Mouse (Mus musculus): ENCODE measurements at regions not wholly inside any gene's neighbourhood (a gene's known extent, or its start where the extent isn't known, plus 50 kb on each side); places are given as distances from the start of the nearest gene placed in this dataset.

DNA sequence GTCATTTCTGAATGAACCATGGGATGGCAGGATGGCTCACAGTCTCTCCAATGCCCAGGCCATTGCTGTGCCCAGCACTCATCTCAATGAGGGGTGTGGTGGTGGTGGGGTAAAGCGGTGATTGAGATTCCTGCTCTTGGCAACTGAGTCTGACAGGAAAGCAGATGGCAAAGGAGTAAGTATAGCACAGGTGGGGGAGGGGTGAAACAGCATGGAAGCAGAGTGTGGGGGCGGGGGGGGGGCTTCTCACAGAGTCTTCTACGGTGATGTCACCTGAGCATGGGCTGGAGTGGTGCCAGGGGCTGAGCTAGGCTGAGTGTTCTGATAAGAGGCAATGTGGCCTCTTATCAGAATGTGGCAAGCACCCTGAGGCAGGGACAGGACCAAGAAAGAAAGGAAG, 52.6 kb upstream of the Neurl1b start:
- TF ChIP-seq EP300 (IDR thresholded peaks at IDR 0.05) (no peak), CTCF (IDR thresholded peaks at IDR 0.05) (no peak)
